Mouse (Mus musculus) kidney, embryonic 16.5 days (tissue): Measurements from ENCODE around the gene Zfp992. TPM values are rescaled to one million over a fixed set of nuclear protein-coding genes. Genes with fewer than 3 reads are reported as not detected.
A peak's percentile ranks its signal among the peaks of the same experiment; 100 is the strongest.
"Not testable (repeated sequence)": the region's sequence is repeated elsewhere in the genome, so short reads cannot be mapped to it uniquely, and the experiment has no call there.

Experiments used
- ATAC-seq: fragments of 200-750 bp; cut with Nextera tagmentation; 2 replicates; pipeline ENCODE4 v1.8.0; 2017; ENCODE audit warnings: moderate TSS enrichment; ENCODE audit not compliant: low FRiP score, low TSS enrichment
- H3K27ac ChIP-seq: fragments of 300-500 bp; sonication (generic); 2 replicates; pipeline ENCODE4 v1.5.1; 2014; ENCODE audit warnings: low read length
- H3K27me3 ChIP-seq: fragments of 300-500 bp; sonication (generic); 2 replicates; pipeline ENCODE4 v1.6.1; 2014; ENCODE audit warnings: low read length, control low read depth, mixed read lengths; ENCODE audit not compliant: insufficient read depth
- H3K36me3 ChIP-seq: fragments of 300-500 bp; sonication (generic); 2 replicates; pipeline ENCODE4 v1.6.1; 2014; ENCODE audit warnings: low read length, control low read depth, mixed read lengths; ENCODE audit not compliant: insufficient read depth
- H3K4me1 ChIP-seq: fragments of 300-500 bp; sonication (generic); 2 replicates; pipeline ENCODE4 v1.6.1; 2014; ENCODE audit warnings: low read length, control low read depth, mixed read lengths; ENCODE audit not compliant: insufficient read depth
- H3K4me2 ChIP-seq: fragments of 300-500 bp; sonication (generic); replicated peaks from 2 replicates; pipeline ENCODE4 v1.6.1; 2014; ENCODE audit warnings: low read depth, low read length
- H3K4me3 ChIP-seq: fragments of 300-500 bp; sonication (generic); 2 replicates; pipeline ENCODE4 v1.5.1; 2014; ENCODE audit warnings: mild to moderate bottlenecking, low read length
- H3K9ac ChIP-seq: fragments of 300-500 bp; sonication (generic); replicated peaks from 2 replicates; pipeline ENCODE4 v1.6.1; 2014; ENCODE audit warnings: low read length
- H3K9me3 ChIP-seq: fragments of 300-500 bp; sonication (generic); 2 replicates; pipeline ENCODE4 v1.6.1; 2016; ENCODE audit warnings: low read length, control low read depth
- WGBS: fragments of 180-500 bp; shearing (Covaris S2); extraction: QIAGEN DNeasy Blood & Tissue Kit; methylation state at CpG from one replicate; pipeline ENCODE4 v1.1.7; 2014; 5-methylcytosine and 5-hydroxymethylcytosine counted together
- polyA plus RNA-seq: library from polyadenylated mRNA; unstranded; fragments of >200 nt; fragmentation: Nextera tagmentation; extraction: Ambion mirVana; gene quantifications from 2 replicates; pipeline ENCODE4 v1.2.1, GENCODE M21; 2015

The Zfp992 gene
- polyA plus RNA-seq, 1 experiment from 2014 or later = 3.2 TPM

GRCm38 (mm10) chr4:146486753-146487152 lies 37.9 kb downstream of the Zfp992 start:
- H3K4me2 ChIP-seq, H3K27me3 ChIP-seq, H3K4me3 ChIP-seq, H3K36me3 ChIP-seq, H3K4me1 ChIP-seq, H3K27ac ChIP-seq, H3K9ac ChIP-seq: not testable (repeated sequence)
- 65% methylated on average over 1 of the region's 1 CpGs for WGBS
- ATAC-seq = 0 out of 2 replicates have a peak, but pooled peaks have one; percentile 19
- H3K9me3 ChIP-seq = peaks cover 48% of the 10 kb centered on the region

GRCm38 (mm10) chr4:146489196-146489595 lies 40.4 kb downstream of the Zfp992 start:
- H3K4me1 ChIP-seq, H3K27me3 ChIP-seq, H3K4me2 ChIP-seq, H3K36me3 ChIP-seq, ATAC-seq, H3K4me3 ChIP-seq, H3K9ac ChIP-seq, H3K27ac ChIP-seq: not testable (repeated sequence)
- WGBS = 77% methylated on average over 4 of the region's 4 CpGs
- H3K9me3 ChIP-seq = peaks cover 47% of the 10 kb centered on the region

- H3K9ac ChIP-seq, H3K36me3 ChIP-seq, H3K4me3 ChIP-seq, ATAC-seq, H3K4me1 ChIP-seq, H3K4me2 ChIP-seq, H3K27me3 ChIP-seq, H3K27ac ChIP-seq: not testable (repeated sequence)
- H3K9me3 ChIP-seq = peaks cover 36% of the 10 kb centered on the region
- 76% methylated on average over 1 of the region's 1 CpGs for WGBS
Observed at GRCm38 (mm10) chr4:146491993-146492392, 43.2 kb downstream of the Zfp992 start.

- H3K4me3 ChIP-seq = no peak overlapping the region
- H3K27me3 ChIP-seq = no peaks in the 10 kb centered on the region
- no peak overlapping the region for H3K4me2 ChIP-seq
- H3K9ac ChIP-seq = no peak overlapping the region
- H3K27ac ChIP-seq = no peak overlapping the region
- H3K36me3 ChIP-seq = 0 out of 2 replicates have a peak, but pooled peaks cover 4% of the 10 kb centered on the region
- H3K9me3 ChIP-seq = peaks cover 39% of the 10 kb centered on the region
- ATAC-seq = no peak
- H3K4me1 ChIP-seq = no peaks in the 10 kb centered on the region
Observed at GRCm38 (mm10) chr4:146492439-146492838, 43.6 kb downstream of the Zfp992 start.

- ATAC-seq = no peak
- H3K4me1 ChIP-seq = no peaks in the 10 kb centered on the region
Observed at GRCm38 (mm10) chr4:146492851-146493250, 44.0 kb downstream of the Zfp992 start.

GRCm38 (mm10) chr4:146493319-146493907 lies 44.6 kb downstream of the Zfp992 start:
- not testable (repeated sequence) for H3K9ac ChIP-seq, H3K4me2 ChIP-seq, H3K36me3 ChIP-seq, H3K4me1 ChIP-seq, H3K27ac ChIP-seq, H3K4me3 ChIP-seq, ATAC-seq, H3K27me3 ChIP-seq
- H3K9me3 ChIP-seq = peaks cover 45% of the 10 kb centered on the region
- WGBS = 88% methylated on average over 6 of the region's 6 CpGs

More at GRCm38 (mm10) chr4:146492851-146493250, 44.0 kb downstream of the Zfp992 start:
- Histone ChIP-seq H3K9ac (no peak overlapping the region), H3K27ac (no peak overlapping the region), H3K36me3 (0 out of 2 replicates have a peak, but pooled peaks cover 4% of the 10 kb centered on the region), H3K9me3 (peaks cover 43% of the 10 kb centered on the region), H3K4me2 (no peak overlapping the region), H3K27me3 (no peaks in the 10 kb centered on the region), H3K4me3 (no peak overlapping the region)
- WGBS = 44% methylated on average over 1 of the region's 1 CpGs

- Histone ChIP-seq H3K9me3 (peaks cover 48% of the 10 kb centered on the region), H3K9ac (no peak overlapping the region), H3K4me1 (no peaks in the 10 kb centered on the region), H3K4me3 (no peak overlapping the region), H3K36me3 (0 out of 2 replicates have a peak, but pooled peaks cover 4% of the 10 kb centered on the region), H3K27ac (no peak overlapping the region), H3K27me3 (no peaks in the 10 kb centered on the region), H3K4me2 (no peak overlapping the region)
- peak; percentile 53 for ATAC-seq
- 64% methylated on average over 4 of the region's 4 CpGs for WGBS
Observed at GRCm38 (mm10) chr4:146494980-146495379, 46.2 kb downstream of the Zfp992 start.

GRCm38 (mm10) chr4:146497695-146498275 lies 49.0 kb downstream of the Zfp992 start:
- not testable (repeated sequence) for H3K4me3 ChIP-seq, H3K36me3 ChIP-seq, H3K27ac ChIP-seq, H3K4me1 ChIP-seq, ATAC-seq, H3K4me2 ChIP-seq, H3K9ac ChIP-seq, H3K27me3 ChIP-seq
- 82% methylated on average over 9 of the region's 9 CpGs for WGBS
- peaks cover 49% of the 10 kb centered on the region for H3K9me3 ChIP-seq

- H3K27me3 ChIP-seq, H3K4me3 ChIP-seq, H3K4me1 ChIP-seq, H3K27ac ChIP-seq, H3K4me2 ChIP-seq, H3K9ac ChIP-seq, H3K36me3 ChIP-seq, ATAC-seq: not testable (repeated sequence)
- 89% methylated on average over 4 of the region's 4 CpGs for WGBS
- H3K9me3 ChIP-seq = peaks cover 32% of the 10 kb centered on the region
Observed at GRCm38 (mm10) chr4:146501727-146502126, 52.9 kb downstream of the Zfp992 start, which contains the start of gene Zfp981. TSS of gene Zfp981 (plus strand) at chr4:146502027.

GRCm38 (mm10) chr4:146509029-146509428 lies 60.2 kb downstream of the Zfp992 start:
- not testable (repeated sequence) for H3K4me3 ChIP-seq, H3K9ac ChIP-seq, H3K4me2 ChIP-seq, ATAC-seq, H3K4me1 ChIP-seq, H3K27me3 ChIP-seq, H3K27ac ChIP-seq, H3K36me3 ChIP-seq
- H3K9me3 ChIP-seq = peaks cover 17% of the 10 kb centered on the region
- 94% methylated on average over 16 of the region's 24 CpGs for WGBS
